Mouse (Mus musculus): ENCODE measurements at regions not wholly inside any gene's neighbourhood (a gene's known extent, or its start where the extent isn't known, plus 50 kb on each side); places are given as distances from the start of the nearest gene placed in this dataset.
"Not testable (repeated sequence)": the region's sequence is repeated elsewhere in the genome, so short reads cannot be mapped to it uniquely, and the experiment has no call there.

GRCm38 (mm10) chr4:29282169-29282568 lies 469.2 kb downstream of the Epha7 start:
- DNase-seq, result no peak

GRCm38 (mm10) chr4:29301348-29301747 lies 488.4 kb downstream of the Epha7 start:
- peak; percentile 27 to 58 for DNase-seq

GRCm38 (mm10) chr4:29303951-29304350 lies 491.0 kb downstream of the Epha7 start:
- no peak for DNase-seq

GRCm38 (mm10) chr4:29307245-29307644 lies 494.3 kb downstream of the Epha7 start:
- DNase-seq, result no peak

GRCm38 (mm10) chr4:29323921-29324320 lies 511.0 kb downstream of the Epha7 start:
- no peak for DNase-seq

GRCm38 (mm10) chr4:29329145-29329544 lies 516.2 kb downstream of the Epha7 start:
- no peak for DNase-seq

- no peak for DNase-seq
Observed at GRCm38 (mm10) chr4:29331747-29332146, 518.8 kb downstream of the Epha7 start.

- no peak for DNase-seq
Observed at GRCm38 (mm10) chr4:29337245-29337644, 524.3 kb downstream of the Epha7 start.

GRCm38 (mm10) chr4:29362191-29362590 lies 549.3 kb downstream of the Epha7 start:
- DNase-seq, result no peak

- no peak for DNase-seq
Observed at GRCm38 (mm10) chr4:29389282-29389681, 576.4 kb downstream of the Epha7 start.

GRCm38 (mm10) chr4:29390333-29390732 lies 577.4 kb downstream of the Epha7 start:
- DNase-seq, result no peak

GRCm38 (mm10) chr4:29402143-29402542 lies 589.2 kb downstream of the Epha7 start:
- DNase-seq, result no peak

GRCm38 (mm10) chr4:29414616-29415015 lies 601.7 kb downstream of the Epha7 start:
- no peak for DNase-seq

- DNase-seq, result no peak
Observed at GRCm38 (mm10) chr4:29420198-29420792, 607.4 kb downstream of the Epha7 start.

- not testable (repeated sequence) for DNase-seq
Observed at GRCm38 (mm10) chr4:29431493-29431892, 618.6 kb downstream of the Epha7 start.

GRCm38 (mm10) chr4:29463329-29463728 lies 650.4 kb downstream of the Epha7 start:
- no peak for DNase-seq

- DNase-seq, result no peak
Observed at GRCm38 (mm10) chr4:29466315-29466714, 653.4 kb downstream of the Epha7 start.

GRCm38 (mm10) chr4:29480384-29481092 lies 667.6 kb downstream of the Epha7 start:
- DNase-seq, result no peak

GRCm38 (mm10) chr4:29481093-29481715 lies 668.3 kb downstream of the Epha7 start:
- no peak for DNase-seq

GRCm38 (mm10) chr4:29482407-29482806 lies 669.5 kb downstream of the Epha7 start:
- DNase-seq, result no peak

- no peak for DNase-seq
Observed at GRCm38 (mm10) chr4:29500844-29501243, 687.9 kb downstream of the Epha7 start.

GRCm38 (mm10) chr4:29525051-29525450 lies 712.1 kb downstream of the Epha7 start:
- no peak for DNase-seq
